Mouse (Mus musculus): Measurements from ENCODE around the gene Klf12.

The Klf12 gene

DNA sequence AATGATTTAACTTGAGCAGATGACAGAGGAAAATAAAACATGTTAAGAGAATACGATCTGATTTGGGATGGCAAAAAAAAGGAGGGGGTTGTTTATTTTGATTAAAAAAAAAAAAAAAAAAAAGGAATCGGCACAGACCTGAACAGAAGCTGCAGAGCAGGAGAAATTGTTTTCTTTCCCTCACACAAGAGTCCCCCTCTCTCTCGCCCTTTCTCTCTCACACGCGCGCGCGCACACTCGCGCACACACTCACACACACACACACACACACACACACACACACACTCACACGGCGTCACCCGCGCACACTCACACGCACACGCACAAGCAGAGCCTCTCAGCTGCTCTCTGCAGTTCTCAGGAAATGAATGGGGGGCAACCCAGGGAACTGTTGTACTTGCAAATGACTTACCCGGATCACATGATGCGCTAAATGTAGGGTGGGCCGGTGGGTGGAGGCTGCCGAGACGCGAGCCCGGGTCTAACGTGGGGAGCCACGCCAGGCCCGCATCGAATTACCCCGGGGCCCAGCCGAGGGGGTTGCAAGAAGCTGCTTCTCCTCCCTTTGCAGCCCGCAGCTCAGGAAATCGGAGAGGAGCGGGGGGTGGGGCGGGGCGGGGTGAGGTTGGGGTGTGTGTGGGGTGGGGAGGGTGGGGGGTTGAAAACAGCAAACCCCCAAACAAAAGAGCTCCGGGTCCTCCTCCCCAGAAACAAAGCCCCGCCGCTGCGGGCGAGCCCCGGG lies at the start of gene Klf12:
Klf12 (minus strand) TSS at position 561 of the 742 bp plus-strand sequence.
- in situ Hi-C loops (cut with MboI, MseI) = no loop called here

DNA sequence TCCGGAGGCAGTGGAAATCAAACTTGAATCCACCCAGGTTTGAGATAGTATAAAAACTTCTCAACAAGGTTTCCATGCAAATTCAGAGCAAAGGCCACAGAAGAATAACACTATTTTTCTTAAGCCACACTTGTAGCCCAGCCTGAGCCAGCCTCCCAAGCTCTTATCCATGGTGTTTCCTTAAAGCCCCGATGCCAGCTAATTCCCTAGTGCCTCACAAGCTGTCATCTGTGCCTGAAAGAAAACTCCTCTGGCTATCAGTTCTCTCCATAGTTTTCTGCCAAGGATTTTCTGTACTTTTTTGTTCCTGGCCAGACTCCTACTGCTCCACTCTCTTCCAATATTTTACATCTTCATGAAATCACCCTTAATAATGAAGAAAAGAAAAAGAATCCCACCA lies 48.9 kb upstream of the Klf12 start:
- in situ Hi-C loops (cut with MboI, MseI) = no loop called here

DNA sequence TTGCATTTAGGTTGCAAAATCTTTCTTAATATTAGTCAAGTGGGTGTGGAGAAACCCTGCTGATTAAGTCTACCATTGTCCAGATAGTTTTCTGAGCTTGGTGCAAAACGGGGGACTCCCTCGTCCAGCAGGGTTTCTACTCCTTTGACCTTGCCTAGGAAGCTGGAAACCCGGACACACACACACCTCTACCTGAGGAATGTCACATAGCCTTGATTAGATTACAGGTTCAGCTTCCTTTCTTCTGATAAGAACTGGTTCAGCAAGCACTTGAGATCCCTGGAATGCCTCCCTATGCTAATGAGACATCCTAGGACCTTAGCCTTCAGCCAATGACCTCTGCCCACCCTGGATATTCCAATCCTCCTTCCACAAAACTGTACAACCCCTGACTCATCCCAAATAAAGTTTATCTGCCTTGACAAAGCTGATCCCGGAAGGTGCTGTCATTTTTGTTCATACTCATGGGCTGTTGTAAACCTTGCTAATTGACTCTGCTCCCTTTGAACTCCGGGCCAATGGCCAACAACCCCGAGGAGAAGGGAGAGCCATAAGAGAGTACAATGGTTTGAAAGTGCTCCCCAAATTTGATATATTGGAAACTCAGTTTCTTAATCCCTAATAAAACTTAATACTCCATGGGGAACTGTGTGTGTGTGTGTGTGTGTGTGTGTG lies 44.3 kb upstream of the Klf12 start:
- in situ Hi-C loops (cut with MboI, MseI) = no loop called here

DNA sequence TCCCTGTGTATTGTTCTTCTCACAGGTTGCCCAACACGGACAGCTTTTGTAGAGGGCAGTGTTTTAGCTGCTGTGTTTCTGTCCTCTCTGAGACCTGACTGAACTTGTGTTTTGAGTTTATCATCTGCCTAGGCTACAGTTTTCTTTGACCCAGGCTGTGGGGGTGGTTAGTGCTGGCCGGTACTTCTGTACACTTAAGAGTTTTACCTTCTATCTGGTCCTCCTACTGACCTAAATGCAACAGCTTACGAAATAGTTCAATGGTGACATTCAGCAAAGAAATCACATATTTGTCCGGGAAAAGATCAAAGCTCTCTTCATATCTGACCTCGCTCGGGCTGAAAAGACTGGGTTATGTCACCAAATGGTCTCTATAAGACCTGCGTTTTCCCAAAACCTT lies 39.8 kb upstream of the Klf12 start:
- in situ Hi-C loops (cut with MboI, MseI) = no loop called here

DNA sequence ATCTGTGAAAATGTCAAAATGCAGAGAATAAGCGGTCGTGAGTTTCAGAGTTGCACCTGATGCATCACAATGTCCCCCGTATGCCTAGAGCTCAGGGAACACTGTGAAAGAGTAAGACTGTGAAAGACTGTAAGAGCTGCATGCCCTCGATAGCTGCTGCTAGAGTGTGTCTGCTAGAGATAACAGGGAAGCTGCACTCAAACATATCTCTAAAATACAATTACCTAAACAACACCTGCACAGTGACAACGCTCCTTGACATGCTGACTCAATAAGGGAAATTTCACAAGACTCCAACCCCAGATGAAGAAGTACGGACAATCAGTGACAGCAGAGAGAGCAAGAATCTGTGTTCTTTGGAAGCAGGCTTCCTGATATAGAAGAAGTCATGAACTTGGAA lies 37.5 kb upstream of the Klf12 start:
- in situ Hi-C loops (cut with MboI, MseI) = no loop called here

DNA sequence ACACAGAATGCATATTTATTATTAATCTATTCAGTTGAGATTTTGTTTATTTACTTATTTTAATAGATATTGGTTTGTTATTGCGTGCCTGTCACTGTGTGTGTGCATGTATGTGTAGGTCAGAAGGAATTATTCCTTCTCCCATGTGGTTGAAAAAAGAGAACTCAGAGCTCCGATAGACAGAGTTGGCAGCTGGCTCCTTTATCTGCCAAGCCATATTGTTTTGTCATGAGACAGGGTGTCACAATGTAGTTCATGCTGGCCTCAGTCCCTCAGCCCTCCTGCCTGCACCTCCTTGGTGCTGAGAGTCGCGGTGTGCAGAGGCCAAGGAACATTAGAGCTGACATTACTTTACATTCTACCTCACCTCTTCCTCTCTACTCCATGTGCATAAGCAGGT lies 32.3 kb upstream of the Klf12 start:
- in situ Hi-C loops (cut with MboI, MseI) = no loop called here

DNA sequence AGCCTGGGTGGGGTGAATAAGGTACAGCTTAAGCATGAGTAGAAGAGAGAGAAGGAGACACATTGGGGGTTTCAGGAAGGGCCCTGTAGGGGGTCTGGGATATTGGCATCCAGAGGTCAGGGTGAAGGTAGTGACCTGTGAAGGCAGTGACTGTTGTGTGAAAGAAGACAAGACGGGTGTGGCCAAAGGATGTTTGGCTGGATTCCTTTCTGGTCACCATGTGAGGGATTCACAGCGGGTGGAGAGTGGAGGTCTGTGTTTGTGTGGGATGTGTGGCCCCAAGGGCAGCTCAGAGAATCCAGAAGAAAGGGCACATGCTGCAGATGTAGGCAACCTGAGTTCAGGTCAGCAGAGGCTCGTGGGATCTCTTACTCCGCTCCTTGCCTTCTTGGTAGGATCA lies 29.6 kb upstream of the Klf12 start:
- in situ Hi-C loops (cut with MboI, MseI) = no loop called here

DNA sequence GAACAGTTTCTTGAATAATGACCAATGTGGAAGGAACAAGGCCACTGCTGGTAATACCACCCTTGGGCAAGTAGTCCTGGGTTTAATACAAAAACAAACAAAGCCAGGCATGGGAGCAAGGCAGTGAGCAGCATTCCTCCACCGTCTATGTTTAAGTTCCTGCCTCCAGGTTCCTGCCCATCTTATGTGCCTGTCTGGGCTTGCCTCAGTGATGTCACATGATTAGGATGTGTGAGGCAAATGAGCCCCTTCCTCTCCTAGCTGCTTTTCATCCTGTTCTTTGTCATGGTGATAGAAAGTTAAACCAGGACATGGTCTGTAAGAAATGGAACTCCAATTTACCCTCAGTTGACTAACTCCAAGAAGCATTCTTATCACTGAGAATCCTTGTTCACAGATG lies 16.4 kb upstream of the Klf12 start:
- in situ Hi-C loops (cut with MboI, MseI) = no loop called here

DNA sequence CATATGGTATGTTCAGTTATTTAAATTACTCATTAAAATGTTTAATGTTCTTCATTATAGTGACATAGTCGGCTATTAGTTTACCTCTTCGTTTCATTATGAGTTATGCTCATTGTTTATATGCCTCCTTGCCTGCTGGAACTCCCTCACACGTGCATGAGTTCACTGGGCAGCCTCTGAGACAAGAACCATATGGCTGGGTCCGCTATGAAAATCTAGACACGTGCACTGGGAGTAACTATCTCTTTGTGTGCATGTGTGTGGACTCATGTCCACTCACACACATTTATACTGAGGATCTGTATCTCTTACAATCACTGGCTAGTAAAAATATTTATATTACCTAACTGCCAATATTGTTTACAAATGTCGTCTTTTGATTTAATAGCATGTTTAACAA lies 14.4 kb upstream of the Klf12 start:
- in situ Hi-C loops (cut with MboI, MseI) = no loop called here

DNA sequence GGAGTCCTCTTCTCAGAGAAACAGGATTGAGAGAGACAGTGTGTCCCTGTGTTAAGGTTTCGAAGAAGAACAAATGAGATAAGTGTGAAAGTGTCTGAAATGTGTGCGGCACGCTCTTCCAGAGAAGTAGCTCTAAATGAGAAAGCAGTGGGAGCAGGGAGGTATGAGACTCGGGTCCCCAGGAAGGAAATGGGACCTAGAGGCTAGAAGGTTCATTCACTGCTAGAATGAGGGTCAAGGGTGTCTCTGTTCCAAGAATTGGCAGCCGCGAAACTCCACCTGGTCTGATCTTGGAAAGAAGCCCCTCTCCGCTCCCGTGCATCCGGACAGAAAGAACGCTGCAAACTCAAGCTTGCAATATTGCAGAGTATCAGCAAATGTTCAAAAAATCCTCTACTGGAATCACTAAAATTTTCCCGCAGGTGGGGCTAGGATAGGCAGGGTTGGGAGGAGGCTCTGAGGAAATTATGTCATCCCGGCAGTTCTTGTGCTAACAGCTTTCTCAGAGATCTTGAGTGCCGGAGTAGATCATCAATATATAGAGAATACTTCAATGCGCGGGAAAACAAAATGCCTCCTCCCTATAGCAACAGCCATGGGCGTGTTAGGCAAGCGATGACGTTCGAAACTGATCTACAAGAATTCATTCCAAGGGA lies 2.2 kb upstream of the Klf12 start:
- in situ Hi-C loops (cut with MboI, MseI) = no loop called here

DNA sequence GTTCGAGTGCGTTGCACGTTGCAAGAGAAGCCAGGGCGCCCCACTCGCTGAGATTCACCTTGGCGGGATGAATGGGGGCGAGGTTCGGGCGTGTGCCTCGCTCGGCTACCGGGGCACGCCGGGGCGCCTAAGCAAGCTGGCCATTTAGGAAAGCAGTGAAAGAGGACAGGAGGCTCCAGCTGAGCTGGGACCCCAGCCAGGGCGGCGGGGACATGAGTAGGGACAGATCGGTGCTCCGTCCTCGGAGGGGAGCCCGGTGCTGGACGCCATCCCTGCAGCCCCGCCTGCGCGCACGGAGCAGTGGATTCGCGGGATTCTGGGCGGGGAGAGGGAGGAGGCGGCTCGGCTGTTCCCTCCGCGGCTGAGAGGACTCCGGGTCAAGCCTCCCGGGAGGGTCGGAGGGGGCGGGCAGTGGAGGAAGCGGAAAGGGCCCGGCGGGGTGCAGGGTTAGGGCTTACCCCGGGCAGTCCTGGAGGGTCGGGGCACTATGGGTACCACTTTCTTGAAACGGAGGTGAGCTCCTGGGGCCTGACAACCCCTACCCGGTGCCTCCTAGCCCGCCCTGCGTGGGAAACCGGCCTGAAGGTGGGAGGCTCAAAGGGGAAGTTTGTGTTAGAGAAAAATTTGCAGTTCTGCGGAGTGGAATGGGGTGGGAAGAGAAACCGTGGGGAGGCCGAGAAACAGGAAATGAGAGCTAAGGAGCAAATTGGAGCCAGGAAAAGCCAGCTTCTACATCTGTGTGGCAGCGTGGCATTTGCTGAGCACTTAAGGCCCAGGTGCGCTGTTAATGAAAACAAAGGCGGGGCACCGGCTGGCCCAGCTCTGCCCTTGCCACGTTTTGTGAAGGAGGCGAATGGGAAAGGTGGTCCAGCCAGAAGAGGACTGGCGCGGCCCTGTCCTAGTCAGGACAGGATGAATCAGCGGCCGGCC lies 1.4 kb upstream of the Klf12 start:
- in situ Hi-C loops (cut with MboI, MseI) = no loop called here

DNA sequence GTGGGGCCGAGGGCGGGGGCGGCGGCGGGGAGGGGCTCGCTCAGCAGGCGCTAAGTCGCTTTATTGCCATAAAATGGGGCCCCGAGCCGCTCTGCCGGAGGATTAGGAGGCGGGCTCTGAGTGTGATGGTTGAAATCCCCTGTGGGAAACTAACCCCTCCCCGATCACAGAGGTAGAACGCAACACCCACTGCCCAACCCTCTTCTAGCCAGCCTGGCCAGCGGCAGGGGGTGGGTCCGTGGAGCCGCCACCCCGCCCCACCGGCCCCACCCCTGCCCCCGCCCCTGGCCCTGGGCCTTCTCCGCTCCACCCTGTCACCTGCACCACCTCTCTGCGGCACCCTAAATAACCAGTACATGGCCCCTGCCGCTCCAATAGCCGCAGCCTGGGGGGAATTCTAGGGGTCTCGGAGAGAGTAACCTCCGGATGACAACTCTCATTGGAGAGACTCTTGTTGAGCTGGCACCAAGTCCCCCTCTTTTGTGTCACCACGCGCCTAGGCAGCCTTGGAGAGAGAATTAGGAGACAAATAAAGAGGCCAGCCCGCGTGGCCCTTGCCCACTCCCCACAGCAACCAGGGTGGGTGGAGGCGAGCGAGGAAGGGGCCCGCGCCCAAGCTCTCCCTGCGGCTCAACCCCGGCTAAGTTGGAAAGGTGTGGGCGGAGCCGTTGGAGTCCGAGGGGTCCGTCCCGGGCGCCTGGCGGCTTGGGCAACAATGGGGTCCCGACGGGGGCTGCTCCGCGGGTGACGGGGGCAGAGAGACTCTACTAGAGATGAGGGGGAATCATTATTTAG lies 579 bp upstream of the Klf12 start:
- in situ Hi-C loops (cut with MboI, MseI) = no loop called here

DNA sequence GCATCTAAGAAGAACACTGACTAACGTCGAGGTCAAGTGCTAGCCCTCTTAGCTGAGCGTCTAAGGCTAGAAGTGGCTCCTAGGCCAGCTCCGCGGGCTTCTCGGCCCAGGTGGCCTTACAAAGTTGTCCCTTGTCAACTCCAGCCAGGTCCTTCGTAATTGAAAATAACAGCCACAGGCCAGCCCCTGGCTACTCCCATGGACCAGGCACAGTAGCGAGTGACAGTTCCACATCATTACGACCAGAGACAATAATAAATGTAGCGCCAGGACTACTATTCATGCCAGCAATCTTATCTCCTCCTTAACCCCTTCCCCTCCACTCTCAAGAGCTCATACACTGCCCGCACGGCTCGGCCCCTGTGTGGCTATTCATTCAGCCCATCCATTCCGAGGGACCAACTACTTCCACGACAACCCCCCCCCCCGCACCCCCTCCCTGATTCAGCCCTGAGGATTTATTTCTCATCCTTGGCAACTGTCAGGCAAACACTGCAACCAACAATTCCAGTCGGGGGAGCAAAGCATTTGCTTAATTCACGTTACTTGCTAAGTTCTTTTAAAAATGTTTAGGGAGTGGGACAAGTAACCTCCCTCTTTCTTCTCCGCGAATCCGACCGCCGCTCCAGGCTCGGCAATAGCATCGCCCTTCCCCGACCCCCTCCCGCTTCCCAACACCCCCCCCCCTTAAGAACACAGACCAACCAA lies 914 bp downstream of the Klf12 start:
- in situ Hi-C loops (cut with MboI, MseI) = no loop called here

DNA sequence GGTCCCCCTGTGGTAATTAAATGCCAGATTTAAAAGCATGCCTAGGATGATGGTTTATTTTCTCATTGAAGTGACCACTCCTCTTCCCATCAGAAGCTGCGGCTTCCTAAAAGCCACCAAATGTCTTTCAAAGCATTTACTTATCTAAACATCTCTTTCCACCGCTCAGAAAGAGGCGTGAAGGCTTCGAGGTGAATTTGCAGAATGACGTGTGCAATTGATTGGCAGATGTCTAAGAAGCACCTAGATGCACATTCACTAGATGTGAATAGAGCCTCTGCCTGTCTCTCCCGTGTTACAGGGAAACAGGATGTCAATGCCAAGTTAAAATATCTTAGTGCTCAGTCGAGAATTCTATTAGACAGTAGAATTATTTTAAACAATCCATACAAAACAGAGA lies 1.8 kb downstream of the Klf12 start:
- in situ Hi-C loops (cut with MboI, MseI) = no loop called here

DNA sequence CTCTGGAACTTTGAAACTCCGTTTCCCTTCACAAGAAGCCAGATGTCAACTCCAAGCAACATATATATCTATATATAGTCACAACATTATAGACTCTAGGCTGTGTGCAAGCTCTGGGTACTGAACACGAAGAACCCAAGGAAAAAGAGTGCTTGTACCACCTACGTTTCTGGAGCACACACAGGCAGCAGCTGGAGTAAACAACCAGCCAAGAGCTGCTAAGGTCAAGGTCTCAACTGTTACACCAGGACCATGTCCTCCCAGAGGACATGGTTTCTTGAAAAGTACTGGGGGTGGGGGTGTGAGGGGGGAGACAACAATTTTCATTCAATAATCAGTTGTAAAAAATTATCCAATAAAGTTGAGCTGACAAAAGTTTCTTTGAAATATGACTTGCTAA lies 2.7 kb downstream of the Klf12 start:
- in situ Hi-C loops (cut with MboI, MseI) = no loop called here

DNA sequence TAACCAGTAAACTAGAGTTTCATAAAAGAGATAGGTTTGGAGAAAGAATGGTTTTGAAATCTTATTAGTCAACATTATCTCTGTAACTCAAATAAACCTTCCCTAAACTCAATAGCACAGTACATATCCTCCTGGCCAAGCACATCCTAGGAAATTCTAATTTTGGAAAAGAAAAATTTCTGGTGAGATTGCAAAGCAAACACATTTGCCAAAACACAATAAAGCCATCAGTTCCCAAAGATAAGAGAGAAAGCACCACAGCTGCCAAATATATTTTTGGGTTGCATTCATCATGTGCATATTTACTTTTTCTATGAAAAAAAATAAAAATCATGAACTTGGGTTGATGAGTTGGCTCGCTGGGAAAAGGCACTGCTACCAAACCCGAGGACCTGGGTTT lies 10.3 kb downstream of the Klf12 start:
- in situ Hi-C loops (cut with MboI, MseI) = no loop called here

DNA sequence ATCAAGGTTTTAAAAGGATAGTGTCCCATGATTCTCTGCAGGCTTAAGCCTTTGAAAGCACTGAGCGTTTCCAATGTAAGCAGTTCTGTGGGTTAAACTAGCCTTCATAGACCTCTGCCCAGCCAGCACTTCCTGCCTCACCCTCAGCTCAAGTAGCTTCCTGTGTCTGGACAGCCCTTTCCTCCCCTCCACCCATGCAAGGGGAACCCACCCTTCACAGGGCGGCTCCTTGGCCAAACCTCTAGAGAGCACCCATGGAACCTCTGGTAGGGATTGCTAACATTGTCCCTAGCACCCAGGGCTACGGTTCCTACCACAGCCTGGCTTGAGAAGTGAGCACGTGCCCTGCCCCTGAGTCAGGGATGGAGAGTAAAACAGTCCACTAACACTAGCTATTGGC lies 23.9 kb downstream of the Klf12 start:
- in situ Hi-C loops (cut with MboI, MseI) = no loop called here

DNA sequence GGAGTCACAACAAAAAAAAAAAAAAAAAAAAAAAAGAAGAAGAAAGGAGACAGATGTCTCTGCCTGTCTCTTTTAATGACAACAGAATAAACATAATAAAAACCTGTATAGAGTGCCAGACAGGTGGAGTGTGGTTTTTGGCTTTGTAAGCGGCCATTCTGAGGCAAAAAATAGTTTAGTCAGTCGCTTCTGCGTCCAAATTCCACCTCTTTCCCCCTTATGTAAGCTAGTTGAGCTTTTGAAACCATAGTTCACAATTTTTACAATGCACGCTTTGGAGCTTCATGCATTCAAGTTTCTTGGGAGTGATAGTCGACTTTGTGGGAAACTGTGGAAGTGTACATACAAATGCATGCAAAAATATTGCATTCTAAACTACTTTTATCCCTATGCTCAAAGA lies 41.4 kb downstream of the Klf12 start:
- in situ Hi-C loops (cut with MboI, MseI) = no loop called here

DNA sequence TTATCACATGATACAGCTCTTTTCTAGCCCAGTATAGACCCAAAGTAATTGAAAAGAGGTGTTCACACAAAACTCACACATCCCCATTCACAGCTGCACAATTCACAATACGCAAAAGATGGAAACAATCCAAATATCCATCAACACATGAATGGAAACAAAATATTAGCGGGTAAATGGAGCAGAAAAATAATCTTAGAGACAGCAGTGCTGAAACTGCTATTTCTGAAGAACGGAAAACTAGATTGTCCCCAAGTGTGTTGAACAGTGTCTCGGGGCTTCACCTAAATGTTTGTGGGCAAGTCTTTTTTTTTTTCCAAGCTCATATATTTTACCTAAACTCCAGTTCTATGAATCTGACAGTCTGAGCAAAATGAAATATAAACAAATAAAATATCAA lies 44.6 kb downstream of the Klf12 start:
- in situ Hi-C loops (cut with MboI, MseI) = no loop called here

DNA sequence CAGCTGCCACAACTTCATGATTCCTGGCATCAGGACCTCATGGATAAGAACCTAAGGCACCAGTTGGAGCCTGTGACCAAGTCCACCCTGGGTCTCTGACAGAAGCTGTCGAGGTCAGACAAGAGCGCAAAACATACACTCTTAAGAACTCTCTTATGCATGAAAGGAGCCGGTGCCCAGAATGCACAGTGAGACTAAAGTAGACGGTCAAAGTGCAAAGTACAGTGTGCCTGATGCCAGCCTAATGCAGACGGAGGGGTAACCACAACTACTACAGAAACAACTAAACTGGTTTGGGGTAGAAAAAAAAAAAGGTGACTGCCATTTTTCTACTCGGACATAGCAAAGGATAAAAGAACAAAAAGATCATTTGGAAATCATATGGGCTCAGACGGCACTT lies 47.7 kb downstream of the Klf12 start:
- in situ Hi-C loops (cut with MboI, MseI) = no loop called here

All from T-helper 17 cell (primary cell).